Mouse (Mus musculus) C2C12 (cell line): ENCODE results near the gene 3110082I17Rik.

Source experiments
- CTCF ChIP-seq: IDR thresholded peaks from one replicate; pipeline ENCODE4 v1.5.1; 2011; ENCODE audit not compliant: control insufficient read depth, insufficient read depth, insufficient read length
- FOSL1 ChIP-seq: IDR thresholded peaks from one replicate; pipeline ENCODE4 v1.8.0; 2011; ENCODE audit warnings: mild to moderate bottlenecking, low read length; ENCODE audit not compliant: poor library complexity, insufficient read depth, severe bottlenecking
- MAX ChIP-seq: IDR thresholded peaks from one replicate; pipeline ENCODE4 v1.6.1; 2011; ENCODE audit warnings: mild to moderate bottlenecking, control low read depth
- USF1 ChIP-seq: IDR thresholded peaks from one replicate; pipeline ENCODE4 v1.6.1; 2011; ENCODE audit warnings: low read depth, mild to moderate bottlenecking, control low read depth, moderate library complexity

DNA sequence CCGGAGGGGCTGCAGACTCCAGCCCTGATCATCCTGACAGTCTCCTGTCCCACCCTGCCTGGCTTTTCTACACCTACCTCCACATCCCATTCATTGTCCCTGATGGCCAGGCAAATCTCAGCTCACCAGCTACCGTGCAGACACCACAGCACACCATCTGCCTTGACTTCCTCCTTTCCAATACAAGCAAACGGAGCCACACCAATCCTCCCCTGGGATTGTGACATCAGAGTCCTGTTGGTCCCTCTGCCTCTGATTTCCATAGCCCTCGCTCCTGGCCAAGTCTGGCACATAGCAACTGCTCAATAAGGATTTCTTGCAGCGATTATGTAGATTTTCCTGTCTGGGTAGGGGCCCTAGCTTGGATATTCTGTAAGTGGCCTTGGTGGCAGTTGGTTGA lies 109.2 kb downstream of the 3110082I17Rik start, which contains the start of gene Cox19:
- TF ChIP-seq CTCF (no peak), FOSL1 (no peak), USF1 (no peak), MAX (no peak)
